ENCODE assay signal across 9 mouse cellular contexts in the genomic region with DNA sequence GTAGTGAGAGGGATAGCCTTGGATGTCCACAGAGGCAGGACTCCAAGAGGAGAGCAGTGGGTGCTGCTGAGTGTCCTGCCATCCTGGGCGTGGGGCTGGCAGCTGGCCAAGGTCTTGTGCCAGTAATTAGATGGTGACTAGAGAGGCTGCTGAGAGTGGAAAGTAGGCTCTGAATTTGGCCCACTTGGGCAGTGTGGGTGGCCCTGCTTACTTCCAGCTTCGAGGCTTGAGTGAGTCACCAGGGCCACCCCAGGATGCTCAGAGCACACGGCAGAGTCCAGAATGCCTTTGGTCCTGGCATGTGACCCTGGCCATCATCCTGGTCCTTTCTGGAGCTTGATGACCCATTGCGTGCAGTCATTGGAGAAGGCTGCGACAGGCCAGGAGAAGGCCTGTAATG. TPM values are rescaled to one million over a fixed set of nuclear protein-coding genes. Genes with fewer than 3 reads are reported as not detected.
A peak's percentile ranks its signal among the peaks of the same experiment; 100 is the strongest.
DNase-seq lines count a peak whose midpoint lies in the region; ATAC-seq and TF ChIP-seq lines count a peak whose summit lies in the region.
"Had no signal": no experiment of that assay in that cellular context is flagged by ENCODE, and none has a peak within 500 bp of the region (broad histone marks: within the 10 kb centered on the region; RNA-seq: fewer than 3 reads in every experiment).

No protein-coding gene starts in this region.

- ATAC-seq in kidney, postnatal 0 days (replicated peaks; ENCODE audit: low FRiP score, low read depth) = peak; percentile 34; the same call in 1 of the 2 replicates
- no peak for ATAC-seq in midbrain, embryonic 16.5 days

- H3K4me3 ChIP-seq in kidney, postnatal 0 days (replicated peaks; ENCODE audit: low read depth, low read length) = no peak overlapping the region
- H3K4me3 ChIP-seq in small intestine, adult 2 months (ENCODE audit: low read depth, low read length) = no peak overlapping the region
- no peak overlapping the region for H3K4me3 ChIP-seq in midbrain, embryonic 16.5 days (ENCODE audit: low read depth, low read length)

- H3K27me3 ChIP-seq in kidney, postnatal 0 days (ENCODE audit: insufficient read depth, low read length) = no peaks in the 10 kb centered on the region
- no peaks in the 10 kb centered on the region for H3K27me3 ChIP-seq in small intestine, adult 2 months (ENCODE audit: control insufficient read depth, insufficient read depth, low read length)
- H3K27me3 ChIP-seq in midbrain, embryonic 16.5 days (ENCODE audit: control insufficient read depth, insufficient read depth, low read depth, low read length) = no peaks in the 10 kb centered on the region

- WGBS in kidney, postnatal 0 days = 39% methylated on average over 5 of the region's 5 CpGs
- WGBS in small intestine, adult 2 months = 59% methylated on average over 5 of the region's 5 CpGs
- WGBS in midbrain, embryonic 16.5 days = 82% methylated on average over 5 of the region's 5 CpGs

- H3K4me2 ChIP-seq in kidney, postnatal 0 days (ENCODE audit: low read length) = no peak overlapping the region
- no peak overlapping the region for H3K4me2 ChIP-seq in midbrain, embryonic 16.5 days (ENCODE audit: low read length)

- no peak overlapping the region for H3K9ac ChIP-seq in kidney, postnatal 0 days (ENCODE audit: low read depth, low read length)
- no peak overlapping the region for H3K9ac ChIP-seq in midbrain, embryonic 16.5 days (ENCODE audit: low read depth, low read length)

- no peaks in the 10 kb centered on the region for H3K36me3 ChIP-seq in kidney, postnatal 0 days (ENCODE audit: insufficient read depth, low read length)
- no peaks in the 10 kb centered on the region for H3K36me3 ChIP-seq in small intestine, adult 2 months (ENCODE audit: control insufficient read depth, insufficient read depth, low read length)
- H3K36me3 ChIP-seq in midbrain, embryonic 16.5 days (ENCODE audit: control insufficient read depth, insufficient read depth, low read length) = no peaks in the 10 kb centered on the region

- TF ChIP-seq POLR2A in small intestine, adult 2 months (IDR thresholded peaks at IDR 0.05; ENCODE audit: low read depth, low read length) = no peak

- H3K4me1 ChIP-seq in kidney, postnatal 0 days (replicated peaks; ENCODE audit: insufficient read depth, low read length) = peaks cover 25% of the 10 kb centered on the region
- H3K4me1 ChIP-seq in small intestine, adult 2 months (ENCODE audit: control insufficient read depth, insufficient read depth, insufficient read length, low read length) = peaks cover 7% of the 10 kb centered on the region
- peaks cover 3% of the 10 kb centered on the region; the same call in 1 of the 2 replicates for H3K4me1 ChIP-seq in midbrain, embryonic 16.5 days (ENCODE audit: control insufficient read depth, insufficient read depth, low read length)

- TF ChIP-seq CTCF in kidney, postnatal 0 days (IDR thresholded peaks at IDR 0.05; ENCODE audit: low read depth) = no peak
- no peak for TF ChIP-seq CTCF in small intestine, adult 2 months (IDR thresholded peaks at IDR 0.05; ENCODE audit: extremely low read depth, insufficient read length, insufficient replicate concordance, low read depth, low read length)

- H3K9me3 ChIP-seq in kidney, postnatal 0 days (replicated peaks; ENCODE audit: low read length) = no peaks in the 10 kb centered on the region
- no peaks in the 10 kb centered on the region for H3K9me3 ChIP-seq in midbrain, embryonic 16.5 days (replicated peaks; ENCODE audit: control insufficient read depth, low read length, poor library complexity, severe bottlenecking)

- peak; percentile 43 for DNase-seq in ovary, postnatal 36 days (ENCODE audit: low spot score)
- no peak for DNase-seq in ovary, postnatal 14 days (ENCODE audit: low spot score)
- peak; percentile 80 to 85 for DNase-seq in cerebellum, postnatal 10 days
- no peak for DNase-seq in kidney, postnatal 0 days (ENCODE audit: low spot score)
- no peak for DNase-seq in frontal cortex, postnatal 14 days (ENCODE audit: low spot score in 2 of 2)
- DNase-seq in urinary bladder, adult 18-20 months (ENCODE audit: low spot score in 2 of 2) = no peak
- DNase-seq: midbrain, embryonic 14.5 days had no signal

- H3K27ac ChIP-seq in kidney, postnatal 0 days = no peak overlapping the region
- H3K27ac ChIP-seq in small intestine, adult 2 months (ENCODE audit: insufficient read depth, low read depth, low read length) = 0 out of 2 replicates have a peak overlapping the region, but pooled peaks have one; percentile 11
- H3K27ac ChIP-seq in midbrain, embryonic 16.5 days (ENCODE audit: low read length) = no peak overlapping the region

RNA-seq across cellular contexts. Expression of a gene that starts 31.1 kb away (rescaled TPM):
- polyA plus RNA-seq in kidney, postnatal 0 days (2015; fragmentation: Nextera tagmentation; extraction: Ambion mirVana) = 80.2 and 93.0 TPM in 2 replicates
- 10.5 and 13.6 TPM in 2 replicates for polyA plus RNA-seq in small intestine, adult 2 months (2012; rRNA removed)
- polyA plus RNA-seq in midbrain, embryonic 16.5 days (2015; fragmentation: Nextera tagmentation; extraction: Ambion mirVana) = 24.5 and 24.9 TPM in 2 replicates

Comparison
In these comparisons a context has a peak if more than half of its experiments do, and no peak if none do; other contexts are left out.
1. DNase-seq: peak in ovary, postnatal 36 days (single experiment) and cerebellum, postnatal 10 days (2 of 2); none in ovary, postnatal 14 days (single experiment), kidney, postnatal 0 days (single experiment), frontal cortex, postnatal 14 days (0 of 2) and urinary bladder, adult 18-20 months (0 of 2).